Mouse (Mus musculus) intestine, embryonic 15.5 days (tissue): ENCODE results near the gene Abhd4. TPM values are rescaled to one million over a fixed set of nuclear protein-coding genes. Genes with fewer than 3 reads are reported as not detected.
A peak's percentile ranks its signal among the peaks of the same experiment; 100 is the strongest.

Experiments used
- ATAC-seq: fragments of 200-750 bp; cut with Nextera tagmentation; 2 replicates; pipeline ENCODE4 v1.8.0; 2017; ENCODE audit warnings: moderate TSS enrichment, moderate library complexity
- H3K27ac ChIP-seq: fragments of 300-500 bp; sonication (generic); 2 replicates; pipeline ENCODE4 v1.5.1; 2015; ENCODE audit warnings: mild to moderate bottlenecking, inconsistent platforms
- H3K27me3 ChIP-seq: fragments of 300-500 bp; sonication (generic); replicated peaks from 2 replicates; pipeline ENCODE4 v1.6.1; 2015; ENCODE audit warnings: inconsistent platforms
- H3K36me3 ChIP-seq: fragments of 300-500 bp; sonication (generic); 2 replicates; pipeline ENCODE4 v1.6.1; 2015; ENCODE audit warnings: inconsistent platforms
- H3K4me1 ChIP-seq: fragments of 300-500 bp; sonication (generic); replicated peaks from 2 replicates; pipeline ENCODE4 v1.6.1; 2015; ENCODE audit warnings: inconsistent platforms
- H3K4me2 ChIP-seq: fragments of 300-500 bp; sonication (generic); replicated peaks from 2 replicates; pipeline ENCODE4 v1.6.1; 2015; ENCODE audit warnings: mild to moderate bottlenecking, inconsistent platforms
- H3K4me3 ChIP-seq: fragments of 300-500 bp; sonication (generic); replicated peaks from 2 replicates; pipeline ENCODE4 v1.5.1; 2015; ENCODE audit warnings: inconsistent platforms
- H3K9ac ChIP-seq: fragments of 300-500 bp; sonication (generic); 2 replicates; pipeline ENCODE4 v1.6.1; 2015; ENCODE audit warnings: inconsistent platforms
- H3K9me3 ChIP-seq: fragments of 300-500 bp; sonication (generic); 2 replicates; pipeline ENCODE4 v1.6.1; 2016; ENCODE audit warnings: inconsistent platforms
- WGBS: fragments of 180-500 bp; shearing (Covaris S2); methylation state at CpG from one replicate; pipeline ENCODE4 v1.1.7; 2015; 5-methylcytosine and 5-hydroxymethylcytosine counted together
- polyA plus RNA-seq: library from polyadenylated mRNA; unstranded; fragments of >200 nt; fragmentation: Nextera tagmentation; extraction: Ambion mirVana; gene quantifications from 2 replicates; pipeline ENCODE4 v1.2.1, GENCODE M21; 2015

Gene Abhd4
- polyA plus RNA-seq, 1 experiment from 2014 or later, result 42.6 TPM

DNA sequence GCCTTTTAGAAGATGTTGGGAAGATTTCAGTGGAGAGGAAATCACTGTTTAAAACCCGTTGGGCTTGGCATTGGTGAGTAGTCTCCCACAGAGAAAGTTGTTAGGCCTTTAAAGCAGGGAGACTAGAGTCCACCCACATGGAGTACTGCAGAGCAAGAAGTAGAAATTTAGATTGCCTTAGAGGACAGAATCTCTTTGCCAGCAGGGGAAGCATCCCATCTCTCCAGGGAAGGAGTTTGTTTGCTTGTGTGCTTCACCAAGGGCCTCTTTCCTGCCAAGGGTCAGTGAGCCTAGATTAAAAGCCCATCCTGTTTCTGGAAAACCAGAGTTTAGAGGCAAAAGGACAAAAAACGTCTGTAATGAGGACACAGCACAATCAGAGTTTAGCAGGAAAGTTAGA lies 39.5 kb upstream of the Abhd4 start:
- Histone ChIP-seq H3K4me1 (peaks cover 18% of the 10 kb centered on the region), H3K36me3 (no peaks in the 10 kb centered on the region), H3K9ac (no peak overlapping the region), H3K9me3 (no peaks in the 10 kb centered on the region), H3K4me3 (no peak overlapping the region), H3K27ac (no peak overlapping the region), H3K27me3 (no peaks in the 10 kb centered on the region), H3K4me2 (no peak overlapping the region)
- 38% methylated on average over 2 of the region's 2 CpGs for WGBS
- no peak for ATAC-seq

DNA sequence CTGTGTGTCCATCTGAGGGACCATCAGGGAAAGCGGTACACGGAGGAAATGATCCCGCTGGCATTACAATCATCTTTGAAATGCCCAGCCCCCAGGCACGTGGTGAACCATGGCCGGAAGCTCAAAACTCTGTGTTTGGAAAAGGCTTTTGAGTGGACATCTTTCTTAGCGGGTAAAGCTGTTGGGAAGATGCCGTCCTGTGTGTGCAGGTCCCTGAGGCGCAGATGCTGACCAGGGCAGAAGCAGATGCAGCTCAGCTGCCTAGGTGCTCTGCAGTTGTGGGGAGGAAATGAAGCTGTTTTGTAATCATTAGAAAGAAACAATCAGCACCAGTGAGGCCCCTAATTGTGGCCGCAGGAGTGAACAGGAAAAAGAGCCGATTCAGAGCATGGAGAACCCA lies 39.1 kb upstream of the Abhd4 start:
- no peak overlapping the region for H3K4me3 ChIP-seq
- no peak overlapping the region for H3K27ac ChIP-seq
- no peaks in the 10 kb centered on the region for H3K27me3 ChIP-seq
- 50% methylated on average over 10 of the region's 10 CpGs for WGBS
- peaks cover 20% of the 10 kb centered on the region for H3K4me1 ChIP-seq
- no peaks in the 10 kb centered on the region for H3K36me3 ChIP-seq
- no peak overlapping the region for H3K9ac ChIP-seq
- no peaks in the 10 kb centered on the region for H3K9me3 ChIP-seq
- H3K4me2 ChIP-seq, result no peak overlapping the region
- ATAC-seq, result no peak

DNA sequence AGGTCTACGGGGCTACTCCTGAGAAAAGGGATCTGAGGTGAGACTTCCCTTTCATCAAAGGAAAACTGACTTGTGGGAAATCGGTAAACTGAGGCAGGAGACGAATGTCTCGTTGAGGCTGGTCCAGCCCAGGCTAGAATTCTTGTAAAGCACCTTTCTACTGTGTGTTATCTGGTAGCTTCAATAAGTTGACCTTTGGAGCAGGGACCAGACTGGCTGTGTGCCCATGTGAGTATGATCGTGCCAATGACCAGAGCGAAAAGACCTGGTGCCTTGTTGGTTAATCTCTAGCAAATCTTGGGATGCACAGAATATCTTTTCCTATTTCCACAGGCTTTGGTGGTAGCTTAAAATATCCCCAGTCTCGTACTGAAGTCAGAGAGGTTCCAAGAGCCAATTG lies 37.9 kb upstream of the Abhd4 start:
- no peaks in the 10 kb centered on the region for H3K9me3 ChIP-seq
- no peak overlapping the region for H3K4me3 ChIP-seq
- no peak overlapping the region for H3K4me2 ChIP-seq
- no peaks in the 10 kb centered on the region for H3K27me3 ChIP-seq
- H3K9ac ChIP-seq, result no peak overlapping the region
- H3K36me3 ChIP-seq, result no peaks in the 10 kb centered on the region
- H3K27ac ChIP-seq, result no peak overlapping the region
- 85% methylated on average over 7 of the region's 7 CpGs for WGBS
- H3K4me1 ChIP-seq, result peaks cover 20% of the 10 kb centered on the region
- ATAC-seq, result no peak

DNA sequence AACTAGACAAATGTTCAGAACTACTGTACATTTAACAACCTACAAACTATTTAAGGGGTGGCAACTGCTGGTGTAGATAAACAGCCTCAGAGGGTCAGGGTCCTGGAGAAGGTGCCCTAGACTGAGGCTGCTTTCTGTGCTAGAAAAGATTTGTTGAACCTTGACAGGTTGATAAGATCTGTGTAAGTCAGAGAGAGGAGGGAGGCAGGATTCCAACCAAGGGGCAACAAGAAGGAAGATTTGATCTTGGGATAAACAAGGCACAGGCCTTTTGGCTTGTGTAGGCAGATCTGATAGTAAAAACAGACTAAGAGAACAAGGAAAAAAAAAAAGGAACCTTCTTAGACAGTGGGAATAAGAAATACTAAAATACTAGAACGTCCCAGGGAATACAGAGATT lies 35.8 kb upstream of the Abhd4 start:
- H3K27ac ChIP-seq, result no peak overlapping the region

DNA sequence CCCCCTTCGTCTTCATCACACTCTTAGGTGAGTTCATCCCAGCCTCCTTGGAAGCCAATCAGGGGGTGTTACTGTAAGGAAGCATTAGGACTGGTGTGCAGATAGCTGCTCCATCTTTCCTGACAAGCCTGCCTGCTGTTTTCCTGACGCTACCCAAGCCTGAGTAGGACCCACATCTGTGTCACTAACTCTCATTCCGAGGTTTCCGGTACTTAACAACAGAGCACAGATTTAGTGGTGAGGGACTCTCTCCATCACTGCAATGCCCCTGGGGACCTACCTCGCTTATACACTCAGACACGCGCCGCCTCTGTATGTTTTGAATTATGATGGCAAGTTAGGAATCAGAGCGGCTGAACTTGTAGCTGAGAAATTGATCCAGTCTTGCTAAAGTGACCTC lies 35.3 kb upstream of the Abhd4 start:
- Histone ChIP-seq H3K4me1 (peaks cover 20% of the 10 kb centered on the region), H3K4me2 (no peak overlapping the region), H3K27me3 (no peaks in the 10 kb centered on the region), H3K27ac (no peak overlapping the region), H3K36me3 (no peaks in the 10 kb centered on the region), H3K9ac (no peak overlapping the region), H3K4me3 (no peak overlapping the region), H3K9me3 (no peaks in the 10 kb centered on the region)
- 45% methylated on average over 9 of the region's 9 CpGs for WGBS
- ATAC-seq, result no peak

More for the DNA sequence above, 35.8 kb upstream of the Abhd4 start:
- WGBS, result 35% methylated on average over 1 of the region's 1 CpGs
- Histone ChIP-seq H3K36me3 (no peaks in the 10 kb centered on the region), H3K4me2 (no peak overlapping the region), H3K27me3 (no peaks in the 10 kb centered on the region), H3K4me1 (peaks cover 20% of the 10 kb centered on the region), H3K9ac (no peak overlapping the region), H3K4me3 (no peak overlapping the region), H3K9me3 (no peaks in the 10 kb centered on the region)
- ATAC-seq, result no peak

DNA sequence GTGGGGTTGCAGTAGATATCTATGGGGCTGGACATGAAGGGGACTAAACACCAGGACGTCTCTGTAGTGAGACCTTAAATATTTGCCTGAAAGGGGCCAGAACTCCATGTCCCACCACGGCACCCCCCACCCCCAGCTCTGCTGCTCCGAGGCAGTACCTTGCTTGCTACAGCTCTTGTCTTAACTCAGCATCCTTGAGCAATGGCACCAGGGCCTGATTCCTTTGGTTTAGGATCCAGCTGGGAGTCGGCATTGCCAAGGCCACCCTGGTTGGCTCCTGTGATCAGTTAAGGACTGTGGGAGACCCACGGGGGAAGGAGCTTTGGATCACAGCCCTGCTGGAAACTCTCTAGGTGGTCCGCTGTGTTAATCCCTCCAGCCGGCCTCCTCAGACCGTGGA lies 34.7 kb upstream of the Abhd4 start:
- H3K27ac ChIP-seq, result no peak overlapping the region
- H3K36me3 ChIP-seq, result no peaks in the 10 kb centered on the region
- peaks cover 20% of the 10 kb centered on the region for H3K4me1 ChIP-seq
- no peak for ATAC-seq
- no peak overlapping the region for H3K4me3 ChIP-seq
- H3K4me2 ChIP-seq, result no peak overlapping the region
- WGBS, result 48% methylated on average over 8 of the region's 8 CpGs
- H3K9ac ChIP-seq, result no peak overlapping the region
- H3K27me3 ChIP-seq, result no peaks in the 10 kb centered on the region
- no peaks in the 10 kb centered on the region for H3K9me3 ChIP-seq

DNA sequence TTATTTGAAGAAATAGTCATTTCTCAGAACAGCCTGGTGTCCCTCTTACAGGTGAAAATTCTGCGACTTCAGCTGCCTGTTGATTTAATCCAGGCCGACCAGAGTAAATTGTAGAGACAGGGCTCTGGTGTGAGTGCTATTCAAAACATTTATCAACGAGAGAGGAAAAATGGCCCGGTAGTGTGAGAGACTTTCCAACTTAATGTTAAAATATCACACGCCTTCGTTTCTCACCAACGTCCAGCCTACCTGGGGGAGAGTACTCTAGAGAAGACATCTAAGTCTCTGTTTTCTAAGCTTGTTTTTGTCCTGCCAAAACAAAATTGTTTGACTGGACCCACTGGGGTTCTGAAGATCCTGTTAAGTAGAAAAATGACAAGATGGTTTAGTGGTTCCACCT lies 34.1 kb upstream of the Abhd4 start:
- Histone ChIP-seq H3K4me2 (no peak overlapping the region), H3K36me3 (no peaks in the 10 kb centered on the region), H3K4me3 (no peak overlapping the region), H3K9ac (no peak overlapping the region), H3K4me1 (peaks cover 22% of the 10 kb centered on the region), H3K9me3 (no peaks in the 10 kb centered on the region), H3K27me3 (no peaks in the 10 kb centered on the region), H3K27ac (no peak overlapping the region)
- ATAC-seq, result no peak
- 52% methylated on average over 7 of the region's 7 CpGs for WGBS

DNA sequence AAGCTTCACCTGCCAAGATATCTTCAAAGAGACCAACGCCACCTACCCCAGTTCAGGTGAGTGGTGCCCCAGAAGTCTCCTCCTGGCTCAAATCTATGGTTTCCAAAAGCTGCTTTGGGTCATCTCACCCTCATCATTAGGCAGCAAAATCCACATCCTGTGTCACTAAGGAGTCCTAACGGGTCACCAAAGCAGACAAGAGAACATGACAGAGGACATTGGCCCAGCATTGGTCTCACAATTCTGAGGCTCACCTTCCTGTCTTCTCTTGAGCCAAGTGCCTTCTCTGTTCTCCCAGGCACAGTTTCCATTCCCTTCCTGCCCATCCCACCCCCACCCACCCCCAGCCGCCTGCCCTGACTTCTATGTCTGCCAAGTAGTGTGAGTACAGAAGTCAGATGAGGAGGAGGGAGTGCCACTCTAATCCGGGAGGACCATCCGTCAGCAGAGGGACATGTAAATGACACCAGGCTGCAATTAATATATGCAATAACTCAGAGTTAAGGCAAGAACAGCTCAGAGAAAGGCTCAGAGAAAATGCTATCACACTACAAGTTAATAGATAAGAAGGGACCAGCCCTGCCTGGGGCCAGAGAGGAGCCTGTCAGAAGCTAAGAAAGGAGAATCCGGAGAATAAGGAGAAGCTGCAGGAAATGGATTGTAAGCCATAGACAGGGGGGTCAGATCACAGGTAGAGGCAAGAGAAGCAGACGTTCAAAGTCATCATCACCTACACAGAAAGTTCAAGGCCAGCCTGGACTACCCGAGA lies 33.1 kb upstream of the Abhd4 start:
- 64% methylated on average over 8 of the region's 8 CpGs for WGBS
- Histone ChIP-seq H3K4me1 (peaks cover 21% of the 10 kb centered on the region), H3K27me3 (no peaks in the 10 kb centered on the region), H3K4me2 (no peak overlapping the region), H3K36me3 (no peaks in the 10 kb centered on the region), H3K4me3 (no peak overlapping the region), H3K9ac (no peak overlapping the region), H3K9me3 (no peaks in the 10 kb centered on the region), H3K27ac (no peak overlapping the region)
- ATAC-seq, result no peak

DNA sequence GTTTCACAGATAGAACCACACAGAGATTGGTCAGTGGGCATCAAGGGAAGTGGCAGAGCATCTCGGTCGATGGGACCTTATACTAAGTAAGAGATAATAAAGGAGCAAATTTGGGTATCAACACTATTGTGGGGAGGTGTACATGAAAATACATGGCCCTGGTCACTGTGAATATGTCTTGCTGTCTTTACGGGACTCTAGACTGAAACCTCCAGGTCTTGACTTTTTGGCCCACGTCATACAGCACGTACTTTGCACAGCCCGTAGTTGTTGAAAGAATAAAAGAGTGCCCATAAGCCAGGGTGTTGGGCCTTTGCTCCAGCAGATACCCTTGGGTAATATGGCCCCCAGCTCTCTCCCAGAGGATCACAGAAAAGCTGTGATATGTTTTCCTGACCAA lies 32.3 kb upstream of the Abhd4 start:
- no peak overlapping the region for H3K4me3 ChIP-seq
- no peaks in the 10 kb centered on the region for H3K9me3 ChIP-seq
- no peak overlapping the region for H3K27ac ChIP-seq
- H3K27me3 ChIP-seq, result no peaks in the 10 kb centered on the region
- no peak overlapping the region for H3K9ac ChIP-seq
- H3K4me2 ChIP-seq, result no peak overlapping the region
- no peak for ATAC-seq
- H3K36me3 ChIP-seq, result no peaks in the 10 kb centered on the region
- peaks cover 21% of the 10 kb centered on the region for H3K4me1 ChIP-seq
- 97% methylated on average over 6 of the region's 6 CpGs for WGBS

DNA sequence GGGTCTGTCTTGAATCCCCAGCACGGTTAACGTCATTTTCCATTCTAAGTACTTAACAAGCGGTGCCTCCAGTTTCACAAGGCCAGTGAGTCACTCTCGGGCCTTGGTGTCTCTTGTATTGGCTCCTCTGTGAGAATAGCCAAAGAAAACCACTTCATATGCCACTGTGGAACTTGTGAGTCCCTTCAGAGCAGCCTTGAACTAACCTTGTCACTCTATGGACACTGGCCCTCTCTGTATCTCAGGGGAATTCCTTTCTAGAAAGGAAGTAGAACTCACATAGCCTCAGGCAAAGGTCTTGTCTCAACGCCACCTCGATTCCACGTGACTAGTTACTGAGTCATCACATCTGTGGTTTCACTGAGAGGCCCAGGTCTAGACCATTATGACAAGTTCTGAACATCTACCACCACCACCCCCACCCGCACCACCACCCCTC lies 31.7 kb upstream of the Abhd4 start:
- 84% methylated on average over 8 of the region's 8 CpGs for WGBS
- Histone ChIP-seq H3K9me3 (no peaks in the 10 kb centered on the region), H3K4me3 (no peak overlapping the region), H3K36me3 (no peaks in the 10 kb centered on the region), H3K9ac (no peak overlapping the region), H3K27ac (no peak overlapping the region), H3K4me1 (peaks cover 27% of the 10 kb centered on the region), H3K27me3 (no peaks in the 10 kb centered on the region), H3K4me2 (no peak overlapping the region)
- ATAC-seq, result peak; percentile 18; the same call in 1 of the 2 replicates

DNA sequence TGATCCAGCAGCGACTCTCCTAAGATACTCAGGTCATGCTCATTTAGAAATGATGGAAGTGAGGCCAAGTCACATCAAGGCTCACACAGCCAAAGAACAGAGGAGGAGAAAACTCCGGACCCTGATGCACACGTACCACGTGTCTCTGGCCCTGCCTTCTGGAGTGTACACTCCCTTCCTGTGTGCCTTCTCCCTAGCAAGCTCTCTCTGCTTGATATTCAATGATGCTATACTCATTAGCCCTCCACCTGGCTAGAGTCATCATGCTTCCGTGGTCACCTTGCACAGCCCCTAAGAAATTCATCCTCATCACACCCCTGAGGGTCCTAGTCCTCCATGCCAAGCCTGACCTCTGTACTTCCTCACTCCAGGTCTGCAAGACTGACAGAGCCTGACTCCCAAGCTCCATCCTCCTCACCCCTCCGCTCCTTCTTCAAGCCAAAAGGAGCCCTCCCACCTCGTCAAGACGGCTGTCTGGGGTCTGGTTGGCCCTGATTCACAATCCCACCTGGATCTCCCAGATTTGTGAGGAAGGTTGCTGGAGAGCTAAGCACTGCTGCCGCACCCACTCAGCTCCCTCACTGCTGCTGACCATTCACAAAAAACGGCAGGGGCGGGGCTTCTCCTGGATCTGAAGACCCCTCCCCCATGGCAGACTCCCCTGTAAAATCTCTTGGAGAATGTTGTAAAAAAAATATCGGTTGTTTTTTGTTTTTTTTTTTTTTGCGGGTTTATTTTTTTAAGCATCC lies 30.5 kb upstream of the Abhd4 start:
- Histone ChIP-seq H3K27ac (no peak overlapping the region), H3K27me3 (no peaks in the 10 kb centered on the region), H3K4me3 (no peak overlapping the region), H3K9me3 (no peaks in the 10 kb centered on the region), H3K4me2 (no peak overlapping the region), H3K4me1 (peaks cover 32% of the 10 kb centered on the region), H3K9ac (no peak overlapping the region), H3K36me3 (no peaks in the 10 kb centered on the region)
- ATAC-seq, result no peak
- 56% methylated on average over 13 of the region's 13 CpGs for WGBS

DNA sequence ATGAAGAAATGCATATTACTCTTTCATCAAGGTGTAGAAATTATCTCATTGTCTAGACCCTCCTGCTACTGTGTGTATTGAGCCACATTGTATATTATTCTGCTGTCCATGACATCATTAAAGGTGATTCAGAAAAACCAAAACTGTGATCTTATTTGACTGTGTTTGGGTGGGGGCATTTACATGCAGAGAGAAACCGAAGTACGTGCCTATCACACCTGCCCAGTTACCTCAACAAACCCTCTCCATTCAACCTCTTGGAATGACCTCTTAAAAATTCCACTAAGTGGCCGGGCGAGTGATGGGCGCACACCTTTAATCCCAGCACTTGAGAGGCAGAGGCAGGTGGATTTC lies 29.9 kb upstream of the Abhd4 start:
- WGBS, result 81% methylated on average over 5 of the region's 5 CpGs
- no peak for ATAC-seq
- Histone ChIP-seq H3K4me3 (no peak overlapping the region), H3K27me3 (no peaks in the 10 kb centered on the region), H3K36me3 (no peaks in the 10 kb centered on the region), H3K4me2 (no peak overlapping the region), H3K4me1 (peaks cover 31% of the 10 kb centered on the region), H3K27ac (no peak overlapping the region), H3K9me3 (no peaks in the 10 kb centered on the region), H3K9ac (no peak overlapping the region)
